Mouse (Mus musculus) brain, embryonic 14.5 days (tissue): ENCODE data around the gene Hykk. TPM values are rescaled to one million over a fixed set of nuclear protein-coding genes. Genes with fewer than 3 reads are reported as not detected.
A peak's percentile ranks its signal among the peaks of the same experiment; 100 is the strongest.
"Not testable (repeated sequence)": the region's sequence is repeated elsewhere in the genome, so short reads cannot be mapped to it uniquely, and the experiment has no call there.

Experiments used
- DNase-seq: peaks from one replicate; pipeline ENCODE4 v3.0.0-alpha.2; 2011; ENCODE audit warnings: low read depth
- CTCF ChIP-seq: fragments of 200-500 bp; IDR thresholded peaks from 2 replicates; pipeline ENCODE4 v1.5.1; 2012; ENCODE audit warnings: inconsistent platforms, mild to moderate bottlenecking, moderate library complexity, borderline replicate concordance; ENCODE audit not compliant: insufficient read depth, insufficient read length; ENCODE audit errors: extremely low read depth
- POLR2A ChIP-seq: fragments of 200-500 bp; IDR thresholded peaks from 2 replicates; pipeline ENCODE4 v1.6.1; 2012; ENCODE audit warnings: mild to moderate bottlenecking, inconsistent platforms, borderline replicate concordance; ENCODE audit not compliant: poor library complexity, insufficient read depth, insufficient read length, severe bottlenecking; ENCODE audit errors: extremely low read depth
- polyA plus RNA-seq: library from polyadenylated mRNA; depleted of rRNA; stranded (reverse); fragments of >200 nt; gene quantifications from 2 replicates; pipeline ENCODE4 v1.2.3, GENCODE M21; 2012

Hykk gene
- polyA plus RNA-seq, 1 experiment: 1.8 TPM

GRCm38 (mm10) chr9:54932379-54932778 is 15.3 kb downstream of the Hykk start:
- no peak for DNase-seq
- TF ChIP-seq CTCF (no peak), POLR2A (no peak)

GRCm38 (mm10) chr9:54942071-54942470 is 25.0 kb downstream of the Hykk start:
- TF ChIP-seq CTCF: no peak
- TF ChIP-seq POLR2A: no peak
- no peak for DNase-seq

- TF ChIP-seq CTCF (no peak), POLR2A (no peak)
Measured at GRCm38 (mm10) chr9:54944467-54944866, 27.4 kb downstream of the Hykk start.

GRCm38 (mm10) chr9:54946256-54946655 is 29.2 kb downstream of the Hykk start:
- no peak for TF ChIP-seq CTCF
- TF ChIP-seq POLR2A: no peak
- DNase-seq: peak; percentile 48

More at GRCm38 (mm10) chr9:54944467-54944866, 27.4 kb downstream of the Hykk start:
- DNase-seq: no peak

GRCm38 (mm10) chr9:54949465-54949864 is 32.4 kb downstream of the Hykk start:
- DNase-seq: no peak
- no peak for TF ChIP-seq POLR2A

GRCm38 (mm10) chr9:54950162-54950561 is 33.1 kb downstream of the Hykk start:
- DNase-seq: not testable (repeated sequence)

GRCm38 (mm10) chr9:54950575-54951321 is 33.7 kb downstream of the Hykk start, which contains the start of the genes Psma4 and AY074887:
Gene Psma4, plus strand, starts transcription at chr9:54950790.
Gene AY074887, minus strand, starts transcription at chr9:54950998.
- peak; percentile 98 for DNase-seq
- TF ChIP-seq POLR2A (peak; percentile 67; the same call in 1 of the 2 replicates), CTCF (no peak)

- DNase-seq: no peak
- TF ChIP-seq POLR2A (no peak), CTCF (no peak)
Measured at GRCm38 (mm10) chr9:54961059-54961458, 44.0 kb downstream of the Hykk start.

GRCm38 (mm10) chr9:54963669-54964068 is 46.6 kb downstream of the Hykk start:
- TF ChIP-seq POLR2A (no peak), CTCF (no peak)
- no peak for DNase-seq

- no peak for DNase-seq
- TF ChIP-seq POLR2A (no peak), CTCF (no peak)
Measured at GRCm38 (mm10) chr9:54969972-54970637, 53.0 kb downstream of the Hykk start.

- TF ChIP-seq CTCF: no peak
- no peak for TF ChIP-seq POLR2A
- DNase-seq: peak; percentile 62
Measured at GRCm38 (mm10) chr9:54980674-54981073, 63.6 kb downstream of the Hykk start, which contains the start of gene Chrna5. Gene Chrna5, plus strand, starts transcription at chr9:54980880.
